Mouse (Mus musculus) macrophage (primary cell): ENCODE measurements around the gene Tub. TPM values are rescaled to one million over a fixed set of nuclear protein-coding genes. Genes with fewer than 3 reads are reported as not detected.
A peak's percentile ranks its signal among the peaks of the same experiment; 100 is the strongest.

Source experiments
- H3K27ac ChIP-seq: fragments of 350-480 bp; formaldehyde crosslinking; 2 replicates; pipeline ENCODE4 v1.9.0; 2021
- H3K36me3 ChIP-seq: fragments of 350-480 bp; formaldehyde crosslinking; 2 replicates; pipeline ENCODE4 v1.9.0; 2021; ENCODE audit errors: inconsistent target
- H3K4me3 ChIP-seq: fragments of 350-480 bp; formaldehyde crosslinking; 2 replicates; pipeline ENCODE4 v1.9.0; 2021; ENCODE audit errors: inconsistent target
- H3K79me2 ChIP-seq: fragments of 350-480 bp; formaldehyde crosslinking; 2 replicates; pipeline ENCODE4 v1.9.0; 2021; ENCODE audit errors: inconsistent target
- WGBS: methylation state at CpG from one replicate; pipeline ENCODE4 v1.1.7; 2026; ENCODE audit warnings: inconsistent platforms; ENCODE audit not compliant: missing documents; 5-methylcytosine and 5-hydroxymethylcytosine counted together
- polyA plus RNA-seq: library from polyadenylated mRNA; stranded (reverse); fragments of 250-400 nt; gene quantifications from 3 replicates; pipeline ENCODE4 v1.2.4, GENCODE M21; 2018; ENCODE audit warnings: inconsistent platforms
- total RNA-seq, 78 experiments: library from RNA; depleted of rRNA; stranded (reverse); fragments of 250-400 nt; gene quantifications; 1 replicate in 9 of 78; 2 replicates in 24 of 78; 3 replicates in 43 of 78; 4 replicates in 2 of 78; pipeline ENCODE4 v1.2.4; 2018; ENCODE audit warnings: inconsistent platforms in 56 of 78

The Tub gene
- under 1 TPM in 2 of 26 experiments, not detected in 24; 0.33 to 0.35 TPM for total RNA-seq (2018; cell fraction: chromatin; rRNA removed)
- not detected for total RNA-seq (2018; cell fraction: cytosol; rRNA removed)
- under 1 TPM in 1 of 26 experiments, not detected in 25; 0.54 TPM for total RNA-seq (2018; cell fraction: nucleus; rRNA removed)
- not detected in 3 replicates for polyA plus RNA-seq

GRCm38 (mm10) chr7:108950312-108950761 is at the start of gene Tub:
TSS of gene Tub (plus strand) at chr7:108950338.
- no peaks in the 10 kb centered on the region for H3K36me3 ChIP-seq
- no peak within 1 kb of the TSS for H3K4me3 ChIP-seq
- no peak within 1 kb of the TSS for H3K27ac ChIP-seq
- no peaks in the 10 kb centered on the region for H3K79me2 ChIP-seq
- 1% methylated on average over 34 of the region's 44 CpGs for WGBS

GRCm38 (mm10) chr7:108903969-108904368 is 46.2 kb upstream of the Tub start:
- WGBS, result 77% methylated on average over 2 of the region's 2 CpGs
- Histone ChIP-seq H3K79me2 (no peaks in the 10 kb centered on the region), H3K27ac (no peak overlapping the region), H3K4me3 (no peak overlapping the region), H3K36me3 (no peaks in the 10 kb centered on the region)

GRCm38 (mm10) chr7:108927043-108927442 is 23.1 kb upstream of the Tub start:
- Histone ChIP-seq H3K79me2 (no peaks in the 10 kb centered on the region), H3K36me3 (no peaks in the 10 kb centered on the region), H3K4me3 (no peak overlapping the region), H3K27ac (no peak overlapping the region)
- WGBS, result 51% methylated on average over 3 of the region's 4 CpGs

- 90% methylated on average over 11 of the region's 11 CpGs for WGBS
- no peak overlapping the region for H3K27ac ChIP-seq
- H3K79me2 ChIP-seq, result no peaks in the 10 kb centered on the region
- no peaks in the 10 kb centered on the region for H3K36me3 ChIP-seq
- no peak overlapping the region for H3K4me3 ChIP-seq
Measured at GRCm38 (mm10) chr7:108928280-108929188, 21.6 kb upstream of the Tub start.

- Histone ChIP-seq H3K4me3 (peak within 1 kb of the TSS; percentile 22; the same call in 1 of the 2 replicates), H3K36me3 (no peaks in the 10 kb centered on the region), H3K79me2 (peaks cover 3% of the 10 kb centered on the region), H3K27ac (peak within 1 kb of the TSS; percentile 35; the same call in 1 of the 2 replicates)
- WGBS, result 11% methylated on average over 6 of the region's 6 CpGs
Measured at GRCm38 (mm10) chr7:108929726-108930393, 20.3 kb upstream of the Tub start, which contains the start of gene Nlrp10. TSS of gene Nlrp10 (minus strand) at chr7:108930178.

- Histone ChIP-seq H3K79me2 (peaks cover 31% of the 10 kb centered on the region), H3K36me3 (peaks cover 19% of the 10 kb centered on the region), H3K27ac (0 out of 2 replicates have a peak within 1 kb of the TSS, but pooled peaks have one; percentile 15), H3K4me3 (peak within 1 kb of the TSS; percentile 87)
- WGBS, result 2% methylated on average over 49 of the region's 50 CpGs
Measured at GRCm38 (mm10) chr7:108933794-108934731, 16.1 kb upstream of the Tub start, which contains the start of gene Eif3f. TSS of gene Eif3f (plus strand) at chr7:108934417.

- 0% methylated on average over 8 of the region's 8 CpGs for WGBS
- H3K79me2 ChIP-seq, result peaks cover 31% of the 10 kb centered on the region
- peak overlapping the region; percentile 87 for H3K4me3 ChIP-seq
- H3K27ac ChIP-seq, result 0 out of 2 replicates have a peak overlapping the region, but pooled peaks have one; percentile 15
- H3K36me3 ChIP-seq, result peaks cover 27% of the 10 kb centered on the region
Measured at GRCm38 (mm10) chr7:108934836-108935235, 15.3 kb upstream of the Tub start.

- peaks cover 33% of the 10 kb centered on the region for H3K36me3 ChIP-seq
- peaks cover 31% of the 10 kb centered on the region for H3K79me2 ChIP-seq
- H3K27ac ChIP-seq, result no peak overlapping the region
- WGBS, result 76% methylated on average over 7 of the region's 7 CpGs
- peak overlapping the region; percentile 87 for H3K4me3 ChIP-seq
Measured at GRCm38 (mm10) chr7:108935411-108935810, 14.7 kb upstream of the Tub start.

GRCm38 (mm10) chr7:108936591-108936990 is 13.5 kb upstream of the Tub start:
- WGBS, result 97% methylated on average over 4 of the region's 4 CpGs
- Histone ChIP-seq H3K36me3 (peaks cover 45% of the 10 kb centered on the region), H3K27ac (no peak overlapping the region), H3K4me3 (no peak overlapping the region), H3K79me2 (peaks cover 31% of the 10 kb centered on the region)

- Histone ChIP-seq H3K36me3 (peaks cover 61% of the 10 kb centered on the region), H3K4me3 (no peak overlapping the region), H3K27ac (no peak overlapping the region), H3K79me2 (peaks cover 12% of the 10 kb centered on the region)
- 90% methylated on average over 9 of the region's 9 CpGs for WGBS
Measured at GRCm38 (mm10) chr7:108941466-108941865, 8.7 kb upstream of the Tub start.

- H3K36me3 ChIP-seq, result peaks cover 42% of the 10 kb centered on the region
- WGBS, result 0% methylated on average over 2 of the region's 2 CpGs
- no peak overlapping the region for H3K27ac ChIP-seq
Measured at GRCm38 (mm10) chr7:108944002-108944401, 6.1 kb upstream of the Tub start.

GRCm38 (mm10) chr7:108948611-108949010 is 1.5 kb upstream of the Tub start:
- no peak overlapping the region for H3K4me3 ChIP-seq
- no peak overlapping the region for H3K27ac ChIP-seq
- H3K79me2 ChIP-seq, result no peaks in the 10 kb centered on the region
- H3K36me3 ChIP-seq, result peaks cover 1% of the 10 kb centered on the region; the same call in 1 of the 2 replicates

More at GRCm38 (mm10) chr7:108944002-108944401, 6.1 kb upstream of the Tub start:
- Histone ChIP-seq H3K4me3 (no peak overlapping the region), H3K79me2 (no peaks in the 10 kb centered on the region)

- Histone ChIP-seq H3K36me3 (no peaks in the 10 kb centered on the region), H3K27ac (no peak overlapping the region), H3K4me3 (no peak overlapping the region), H3K79me2 (no peaks in the 10 kb centered on the region)
- WGBS, result 63% methylated on average over 2 of the region's 2 CpGs
Measured at GRCm38 (mm10) chr7:108949301-108949700, 837 bp upstream of the Tub start.
